Mouse (Mus musculus) embryonic facial prominence, embryonic 12.5 days (tissue): ENCODE measurements around the gene Inf2. TPM values are rescaled to one million over a fixed set of nuclear protein-coding genes. Genes with fewer than 3 reads are reported as not detected.

Experiments used
- ATAC-seq: fragments of 200-750 bp; cut with Nextera tagmentation; 2 replicates; pipeline ENCODE4 v1.8.0; 2017; ENCODE audit not compliant: insufficient number of reproducible peaks, insufficient read depth, low FRiP score, low TSS enrichment
- H3K27ac ChIP-seq: fragments of 300-500 bp; sonication (generic); 2 replicates; pipeline ENCODE4 v1.5.1; 2016; ENCODE audit warnings: mild to moderate bottlenecking
- H3K27me3 ChIP-seq: fragments of 300-500 bp; sonication (generic); 2 replicates; pipeline ENCODE4 v1.6.1; 2016; ENCODE audit warnings: mild to moderate bottlenecking, moderate library complexity
- H3K36me3 ChIP-seq: fragments of 300-500 bp; sonication (generic); 2 replicates; pipeline ENCODE4 v1.6.1; 2016; ENCODE audit warnings: mild to moderate bottlenecking
- H3K4me1 ChIP-seq: fragments of 300-500 bp; sonication (generic); 2 replicates; pipeline ENCODE4 v1.6.1; 2016
- H3K4me2 ChIP-seq: fragments of 300-500 bp; sonication (generic); replicated peaks from 2 replicates; pipeline ENCODE4 v1.6.1; 2016; ENCODE audit warnings: mild to moderate bottlenecking, moderate library complexity
- H3K4me3 ChIP-seq: fragments of 300-500 bp; sonication (generic); 2 replicates; pipeline ENCODE4 v1.5.1; 2016; ENCODE audit warnings: mild to moderate bottlenecking
- H3K9ac ChIP-seq: fragments of 300-500 bp; sonication (generic); 2 replicates; pipeline ENCODE4 v1.6.1; 2016; ENCODE audit warnings: mild to moderate bottlenecking, moderate library complexity
- H3K9me3 ChIP-seq: fragments of 300-500 bp; sonication (generic); 2 replicates; pipeline ENCODE4 v1.6.1; 2016; ENCODE audit warnings: mild to moderate bottlenecking, moderate library complexity
- WGBS: fragments of 180-500 bp; shearing (Covaris S2); methylation state at CpG from one replicate; pipeline ENCODE4 v1.1.7; 2016; 5-methylcytosine and 5-hydroxymethylcytosine counted together
- microRNA-seq: library from miRNA; unstranded; fragments of <30 nt; microRNA quantifications from one replicate; pipeline ENCODE4, GENCODE M21; 2017
- polyA plus RNA-seq: library from polyadenylated mRNA; unstranded; fragments of >200 nt; fragmentation: Nextera tagmentation; extraction: Ambion mirVana; gene quantifications from 2 replicates; pipeline ENCODE4 v1.2.1, GENCODE M21; 2016

Gene Inf2
- polyA plus RNA-seq, 1 experiment from 2014 or later: 3.1 TPM

DNA sequence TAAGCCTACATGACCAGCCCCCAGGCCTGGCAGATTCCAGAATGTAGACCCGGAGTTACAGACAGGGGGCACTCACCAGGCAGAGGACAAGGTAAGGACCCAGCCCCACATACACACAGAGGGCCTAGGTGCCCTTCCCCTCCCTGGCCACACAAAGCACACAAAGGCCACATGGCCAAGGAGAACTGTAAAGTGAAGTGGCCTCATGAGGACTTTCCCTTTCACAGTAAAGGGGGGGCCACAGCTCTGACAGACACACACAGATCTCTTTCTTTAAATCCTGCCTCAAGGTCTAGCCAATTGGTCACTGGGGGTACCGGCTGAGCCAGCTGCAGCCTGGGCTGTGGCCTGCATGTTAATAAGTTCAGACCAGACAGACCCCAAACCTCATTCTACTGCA, 75.5 kb downstream of the Inf2 start:
- H3K27me3 ChIP-seq: no peaks in the 10 kb centered on the region
- peaks cover 94% of the 10 kb centered on the region for H3K36me3 ChIP-seq
- 63% methylated on average over 2 of the region's 2 CpGs for WGBS
- no peak overlapping the region for H3K27ac ChIP-seq
- H3K4me2 ChIP-seq: no peak overlapping the region
- no peaks in the 10 kb centered on the region for H3K9me3 ChIP-seq
- no peak for ATAC-seq
- H3K9ac ChIP-seq: no peak overlapping the region
- H3K4me3 ChIP-seq: no peak overlapping the region
- peaks cover 57% of the 10 kb centered on the region for H3K4me1 ChIP-seq

DNA sequence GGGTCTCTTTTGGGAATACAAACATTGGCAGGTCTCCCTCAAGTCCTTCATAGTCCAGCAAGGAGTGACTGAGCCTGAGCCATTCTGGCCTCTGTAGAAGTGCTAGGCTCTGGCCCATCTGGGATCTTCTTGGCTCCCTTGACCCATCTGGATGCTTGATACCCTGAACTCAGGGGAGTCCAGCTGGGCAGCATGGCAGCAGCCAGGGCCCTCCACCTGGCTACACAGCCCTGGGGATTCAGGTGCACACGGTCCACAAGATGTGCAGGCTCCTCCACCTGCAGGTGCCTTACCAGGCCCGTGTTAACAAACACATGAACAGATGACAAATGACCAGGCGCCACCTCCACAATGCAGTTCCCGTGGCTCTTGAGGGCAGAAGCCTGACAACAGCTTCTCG, 76.1 kb downstream of the Inf2 start:
- Histone ChIP-seq H3K36me3 (peaks cover 94% of the 10 kb centered on the region), H3K9me3 (no peaks in the 10 kb centered on the region), H3K4me2 (no peak overlapping the region), H3K27ac (0 out of 2 replicates have a peak overlapping the region, but pooled peaks have one; percentile 1), H3K9ac (no peak overlapping the region), H3K27me3 (no peaks in the 10 kb centered on the region), H3K4me3 (no peak overlapping the region), H3K4me1 (peaks cover 57% of the 10 kb centered on the region)
- WGBS: 75% methylated on average over 5 of the region's 5 CpGs
- ATAC-seq: no peak

Small RNA genes within 50 kb of the gene (microRNA-seq; reads per million reads assigned to microRNA genes)
- not detected for gene Mir6939

Other genes with a start within 250 kb of the Inf2 start
- gene A530016L24Rik, start 99.3 kb upstream of the Inf2 start, polyA plus RNA-seq: 0.13 TPM in 1 of 2 replicates, not detected in the other
- gene Tmem179, start 72.0 kb upstream of the Inf2 start, polyA plus RNA-seq: 1.9 and 2.8 TPM in 2 replicates
- gene Adssl1, start 31.3 kb downstream of the Inf2 start, polyA plus RNA-seq: 5.0 and 6.6 TPM in 2 replicates
- 205 and 218 TPM in 2 replicates for gene Siva1, start 55.9 kb downstream of the Inf2 start, polyA plus RNA-seq
- 98.8 and 153 TPM in 2 replicates for gene Akt1, start 86.1 kb downstream of the Inf2 start, polyA plus RNA-seq
- 2.1 and 2.5 TPM in 2 replicates for gene Zbtb42, start 90.0 kb downstream of the Inf2 start, polyA plus RNA-seq
- gene Cep170b, start 131.7 kb downstream of the Inf2 start, polyA plus RNA-seq: 17.0 and 19.2 TPM in 2 replicates
- 4.9 TPM in 2 replicates for gene Pld4, start 171.9 kb downstream of the Inf2 start, polyA plus RNA-seq
- gene Ahnak2, start 213.9 kb downstream of the Inf2 start, polyA plus RNA-seq: 0.71 and 0.83 TPM in 2 replicates
- gene Clba1, start 220.2 kb downstream of the Inf2 start, polyA plus RNA-seq: 9.2 and 9.6 TPM in 2 replicates
- 144 and 147 TPM in 2 replicates for gene Cdca4, start 240.6 kb downstream of the Inf2 start, polyA plus RNA-seq